Mouse (Mus musculus): Measurements from ENCODE around the gene Per2.

- no peak for TF ChIP-seq POLR2A (IDR thresholded peaks at IDR 0.05; ENCODE audit: low read depth, low read length)
- no peak for TF ChIP-seq CTCF (conservative IDR thresholded peaks at IDR 0.05 in 1 of 2, IDR thresholded peaks at IDR 0.05 in 1 of 2; ENCODE audit: low read depth in 2 of 2, low read length in 2 of 2)
- no peak for TF ChIP-seq MAFK (IDR thresholded peaks at IDR 0.05; ENCODE audit: insufficient replicate concordance, low read length)
- no peak for TF ChIP-seq CHD1 (IDR thresholded peaks at IDR 0.05; ENCODE audit: low read depth, low read length)
- no peak for TF ChIP-seq EP300 (IDR thresholded peaks at IDR 0.05; ENCODE audit: low read length)
- no peak for TF ChIP-seq MAZ (IDR thresholded peaks at IDR 0.05; ENCODE audit: low read depth, low read length)
- TF ChIP-seq USF2 (conservative IDR thresholded peaks at IDR 0.05; ENCODE audit: low read depth, low read length): no peak
- no peak for TF ChIP-seq SIN3A (IDR thresholded peaks at IDR 0.05; ENCODE audit: low read length)
- no peak for TF ChIP-seq MEF2A (IDR thresholded peaks at IDR 0.05; ENCODE audit: borderline replicate concordance, low read depth, low read length)
- TF ChIP-seq RAD21 (IDR thresholded peaks at IDR 0.05; ENCODE audit: low read depth, low read length): no peak
Measured at GRCm38 (mm10) chr1:91420601-91421065, 38.5 kb downstream of the Per2 start.
